Mouse (Mus musculus) brain, embryonic 14.5 days (tissue): ENCODE measurements around the gene Sap25.

Source experiments
- CTCF ChIP-seq: fragments of 200-500 bp; IDR thresholded peaks from 2 replicates; pipeline ENCODE4 v1.5.1; 2012; ENCODE audit warnings: inconsistent platforms, mild to moderate bottlenecking, moderate library complexity, borderline replicate concordance; ENCODE audit not compliant: insufficient read depth, insufficient read length; ENCODE audit errors: extremely low read depth
- POLR2A ChIP-seq: fragments of 200-500 bp; IDR thresholded peaks from 2 replicates; pipeline ENCODE4 v1.6.1; 2012; ENCODE audit warnings: mild to moderate bottlenecking, inconsistent platforms, borderline replicate concordance; ENCODE audit not compliant: poor library complexity, insufficient read depth, insufficient read length, severe bottlenecking; ENCODE audit errors: extremely low read depth

DNA sequence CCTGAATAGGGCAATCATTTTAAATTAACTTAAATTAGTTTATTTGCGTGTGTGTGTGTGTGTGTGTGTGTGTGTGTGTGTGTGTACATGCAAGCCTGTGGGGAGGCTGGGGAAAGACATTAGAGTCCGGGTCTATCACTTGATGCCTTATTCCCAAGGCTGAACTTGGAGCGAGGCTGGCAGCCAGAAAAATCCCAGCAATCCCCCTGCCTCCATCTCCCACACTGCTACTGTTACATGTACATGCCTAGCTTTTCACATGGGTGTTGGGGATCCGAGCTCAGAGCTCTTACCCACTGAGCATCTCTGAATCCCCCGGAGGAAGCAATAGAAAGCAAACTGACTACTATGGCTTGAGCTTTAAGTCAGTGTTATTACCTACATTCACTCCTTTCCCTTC, 31.2 kb downstream of the Sap25 start:
- TF ChIP-seq CTCF: no peak
- no peak for TF ChIP-seq POLR2A
